In the genomic region with DNA sequence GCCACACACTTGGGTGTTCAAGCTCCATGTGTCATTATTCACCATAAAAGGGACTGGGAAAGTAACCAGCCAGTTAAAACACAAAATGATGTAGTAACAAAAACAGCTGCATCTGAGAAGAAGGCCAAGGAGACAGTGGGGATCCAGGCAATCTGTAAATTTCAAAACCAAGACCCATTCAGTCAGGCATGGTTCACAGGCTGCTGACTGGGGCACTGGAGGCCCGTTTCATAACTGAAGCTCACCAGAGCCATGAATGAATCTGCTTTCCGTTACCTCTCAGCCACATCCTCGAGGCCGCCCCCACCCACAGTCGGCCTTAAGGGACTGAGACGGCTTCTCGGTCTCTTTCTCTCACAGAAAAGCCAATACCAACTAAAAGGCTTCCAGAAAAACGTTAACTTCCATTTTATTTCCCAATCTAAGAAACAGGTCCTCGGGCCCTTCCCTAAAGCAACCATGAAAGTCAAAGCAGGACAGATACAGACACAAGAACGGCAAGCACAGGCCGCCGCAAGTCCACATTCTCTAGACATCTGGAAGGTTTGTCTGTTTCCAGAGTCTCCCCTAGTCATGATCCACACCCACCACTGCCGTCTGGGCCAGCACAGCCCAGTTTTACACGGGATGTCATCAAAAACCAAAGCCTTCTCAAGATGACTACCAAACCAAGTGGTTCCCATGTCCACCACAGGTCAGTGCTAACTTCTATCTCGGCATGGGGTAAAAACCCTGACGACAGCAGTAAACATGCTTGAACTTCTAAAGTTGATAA, we compare ENCODE assay signal across 9 mouse cellular contexts. TPM values are rescaled to one million over a fixed set of nuclear protein-coding genes. Genes with fewer than 3 reads are reported as not detected.
A peak's percentile ranks its signal among the peaks of the same experiment; 100 is the strongest.
DNase-seq lines count a peak whose midpoint lies in the region; ATAC-seq lines count a peak whose summit lies in the region.
"Had no signal": no experiment of that assay in that cellular context is flagged by ENCODE, and none has a peak within 500 bp of the region (broad histone marks: within the 10 kb centered on the region; RNA-seq: fewer than 3 reads in every experiment).

No protein-coding gene starts in this region.

- H3K36me3 ChIP-seq in limb, embryonic 13.5 days: 0 out of 2 replicates have a peak, but pooled peaks cover 3% of the 10 kb centered on the region
- peaks cover 9% of the 10 kb centered on the region; the same call in 1 of the 2 replicates for H3K36me3 ChIP-seq in limb, embryonic 10.5 days
- H3K36me3 ChIP-seq in heart, embryonic 11.5 days (ENCODE audit: control insufficient read depth, insufficient read depth, low read length): no peaks in the 10 kb centered on the region
- H3K36me3 ChIP-seq: limb, embryonic 12.5 days had no signal

- no peaks in the 10 kb centered on the region for H3K9me3 ChIP-seq in limb, embryonic 13.5 days
- H3K9me3 ChIP-seq in limb, embryonic 10.5 days (replicated peaks): no peaks in the 10 kb centered on the region
- no peaks in the 10 kb centered on the region for H3K9me3 ChIP-seq in heart, embryonic 11.5 days (replicated peaks; ENCODE audit: control insufficient read depth, low read length)
- H3K9me3 ChIP-seq: limb, embryonic 12.5 days had no signal

- H3K4me3 ChIP-seq in limb, embryonic 13.5 days: no peak overlapping the region
- no peak overlapping the region for H3K4me3 ChIP-seq in limb, embryonic 10.5 days
- H3K4me3 ChIP-seq in heart, embryonic 11.5 days (ENCODE audit: low read depth, low read length): no peak overlapping the region
- H3K4me3 ChIP-seq: limb, embryonic 12.5 days had no signal

- 60% methylated on average over 16 of the region's 16 CpGs for WGBS in limb, embryonic 13.5 days
- WGBS in limb, embryonic 10.5 days: 78% methylated on average over 16 of the region's 16 CpGs
- WGBS in heart, embryonic 11.5 days (ENCODE audit: insufficient replicate concordance): 57% methylated on average over 16 of the region's 16 CpGs

- no peak for DNase-seq in limb, embryonic 10.5 days (ENCODE audit: low spot score)
- peak; percentile 25 for DNase-seq in lung, postnatal 25 days (ENCODE audit: low spot score)
- DNase-seq in cerebellum, adult 11-12 months: no peak
- DNase-seq in layer of hippocampus, adult 9-10 months (ENCODE audit: low spot score): no peak
- DNase-seq: midbrain, embryonic 14.5 days had no signal

- no peaks in the 10 kb centered on the region for H3K27me3 ChIP-seq in limb, embryonic 13.5 days
- no peaks in the 10 kb centered on the region for H3K27me3 ChIP-seq in limb, embryonic 10.5 days (ENCODE audit: low read depth, poor library complexity, severe bottlenecking)
- no peaks in the 10 kb centered on the region for H3K27me3 ChIP-seq in heart, embryonic 11.5 days (ENCODE audit: control insufficient read depth, insufficient read depth, low read length)
- H3K27me3 ChIP-seq: limb, embryonic 12.5 days had no signal

- no peak overlapping the region for H3K4me2 ChIP-seq in limb, embryonic 13.5 days (replicated peaks)
- no peak overlapping the region for H3K4me2 ChIP-seq in heart, embryonic 11.5 days
- H3K4me2 ChIP-seq: limb, embryonic 12.5 days had no signal

- H3K4me1 ChIP-seq in limb, embryonic 13.5 days: peaks cover 33% of the 10 kb centered on the region
- peaks cover 20% of the 10 kb centered on the region for H3K4me1 ChIP-seq in limb, embryonic 10.5 days
- H3K4me1 ChIP-seq in heart, embryonic 11.5 days (ENCODE audit: control insufficient read depth, insufficient read depth, low read length): peaks cover 58% of the 10 kb centered on the region

- H3K27ac ChIP-seq in limb, embryonic 13.5 days: 0 out of 2 replicates have a peak overlapping the region, but pooled peaks have one; percentile 28
- no peak overlapping the region for H3K27ac ChIP-seq in limb, embryonic 10.5 days
- peak overlapping the region; percentile 16; the same call in 1 of the 2 replicates for H3K27ac ChIP-seq in heart, embryonic 11.5 days (ENCODE audit: low read depth, low read length)
- H3K27ac ChIP-seq: limb, embryonic 12.5 days had no signal

- ATAC-seq in limb, embryonic 13.5 days (ENCODE audit: low FRiP score, low read depth): no peak
- ATAC-seq in activated CD4-positive, CD25-positive, alpha-beta regulatory T cell, adult 4 months: peak; percentile 55
- ATAC-seq in heart, embryonic 11.5 days (replicated peaks; ENCODE audit: insufficient number of reproducible peaks, low FRiP score, low TSS enrichment): no peak

- H3K9ac ChIP-seq in limb, embryonic 13.5 days: no peak overlapping the region
- H3K9ac ChIP-seq in heart, embryonic 11.5 days (ENCODE audit: low read depth, low read length): 0 out of 2 replicates have a peak overlapping the region, but pooled peaks have one; percentile 10
- H3K9ac ChIP-seq: limb, embryonic 12.5 days had no signal

RNA-seq across cellular contexts. Expression of a gene that starts 14.9 kb away (rescaled TPM):
- polyA plus RNA-seq in limb, embryonic 13.5 days (2015; fragmentation: Nextera tagmentation; extraction: Ambion mirVana): 31.7 and 35.5 TPM in 2 replicates
- 25.4 and 25.6 TPM in 2 replicates for polyA plus RNA-seq in limb, embryonic 10.5 days (2016; fragmentation: Nextera tagmentation; extraction: Ambion mirVana)
- 1 to 10 TPM; 6.7 to 10.0 TPM for polyA plus RNA-seq in activated CD4-positive, CD25-positive, alpha-beta regulatory T cell, adult 4 months (2017; shearing (Covaris generic))
- polyA plus RNA-seq in heart, embryonic 11.5 days (2014; fragmentation: Nextera tagmentation; extraction: Ambion mirVana): 87.6 and 98.2 TPM in 2 replicates
